Mouse (Mus musculus) embryonic facial prominence, embryonic 13.5 days (tissue): ENCODE measurements around the gene Nr1h4. TPM values are rescaled to one million over a fixed set of nuclear protein-coding genes. Genes with fewer than 3 reads are reported as not detected.

ENCODE experiments used
- ATAC-seq: fragments of 200-750 bp; cut with Nextera tagmentation; 2 replicates; pipeline ENCODE4 v1.8.0; 2017; ENCODE audit warnings: low read depth; ENCODE audit not compliant: insufficient number of reproducible peaks, insufficient read depth, low FRiP score, low TSS enrichment
- H3K27ac ChIP-seq: fragments of 300-500 bp; sonication (generic); 2 replicates; pipeline ENCODE4 v1.5.1; 2015; ENCODE audit warnings: moderate library complexity, mild to moderate bottlenecking, inconsistent platforms
- H3K27me3 ChIP-seq: fragments of 300-500 bp; sonication (generic); 2 replicates; pipeline ENCODE4 v1.6.1; 2015; ENCODE audit warnings: mild to moderate bottlenecking, inconsistent platforms
- H3K36me3 ChIP-seq: fragments of 300-500 bp; sonication (generic); 2 replicates; pipeline ENCODE4 v1.6.1; 2015; ENCODE audit warnings: mild to moderate bottlenecking, inconsistent platforms
- H3K4me1 ChIP-seq: fragments of 300-500 bp; sonication (generic); 2 replicates; pipeline ENCODE4 v1.6.1; 2015; ENCODE audit warnings: inconsistent platforms
- H3K4me2 ChIP-seq: fragments of 300-500 bp; sonication (generic); 2 replicates; pipeline ENCODE4 v1.6.1; 2015; ENCODE audit warnings: moderate library complexity, mild to moderate bottlenecking, inconsistent platforms
- H3K4me3 ChIP-seq: fragments of 300-500 bp; sonication (generic); 2 replicates; pipeline ENCODE4 v1.5.1; 2015; ENCODE audit warnings: mild to moderate bottlenecking, inconsistent platforms
- H3K9ac ChIP-seq: fragments of 300-500 bp; sonication (generic); 2 replicates; pipeline ENCODE4 v1.6.1; 2015; ENCODE audit warnings: mild to moderate bottlenecking, inconsistent platforms
- H3K9me3 ChIP-seq: fragments of 300-500 bp; sonication (generic); 2 replicates; pipeline ENCODE4 v1.6.1; 2016; ENCODE audit warnings: inconsistent platforms
- WGBS: fragments of 180-500 bp; shearing (Covaris S2); methylation state at CpG from one replicate; pipeline ENCODE4 v1.1.7; 2015; ENCODE audit warnings: mixed read lengths; 5-methylcytosine and 5-hydroxymethylcytosine counted together
- polyA plus RNA-seq: library from polyadenylated mRNA; unstranded; fragments of >200 nt; fragmentation: Nextera tagmentation; extraction: Ambion mirVana; gene quantifications from 2 replicates; pipeline ENCODE4 v1.2.1, GENCODE M21; 2015

The Nr1h4 gene
- polyA plus RNA-seq, 1 experiment from 2014 or later = not detected

- Histone ChIP-seq H3K4me1 (no peaks in the 10 kb centered on the region), H3K4me2 (no peak overlapping the region), H3K9ac (no peak overlapping the region), H3K9me3 (no peaks in the 10 kb centered on the region), H3K27me3 (no peaks in the 10 kb centered on the region), H3K4me3 (no peak overlapping the region), H3K27ac (no peak overlapping the region), H3K36me3 (no peaks in the 10 kb centered on the region)
- 81% methylated on average over 7 of the region's 7 CpGs for WGBS
- no peak for ATAC-seq
Observed at GRCm38 (mm10) chr10:89495537-89495936, 37.8 kb downstream of the Nr1h4 start.

- Histone ChIP-seq H3K27me3 (no peaks in the 10 kb centered on the region), H3K9me3 (no peaks in the 10 kb centered on the region), H3K36me3 (no peaks in the 10 kb centered on the region), H3K4me1 (no peaks in the 10 kb centered on the region), H3K27ac (no peak overlapping the region), H3K4me2 (no peak overlapping the region), H3K4me3 (no peak overlapping the region), H3K9ac (no peak overlapping the region)
- ATAC-seq = no peak
- 35% methylated on average over 3 of the region's 3 CpGs for WGBS
Observed at GRCm38 (mm10) chr10:89491321-89491720, 42.1 kb downstream of the Nr1h4 start.

DNA sequence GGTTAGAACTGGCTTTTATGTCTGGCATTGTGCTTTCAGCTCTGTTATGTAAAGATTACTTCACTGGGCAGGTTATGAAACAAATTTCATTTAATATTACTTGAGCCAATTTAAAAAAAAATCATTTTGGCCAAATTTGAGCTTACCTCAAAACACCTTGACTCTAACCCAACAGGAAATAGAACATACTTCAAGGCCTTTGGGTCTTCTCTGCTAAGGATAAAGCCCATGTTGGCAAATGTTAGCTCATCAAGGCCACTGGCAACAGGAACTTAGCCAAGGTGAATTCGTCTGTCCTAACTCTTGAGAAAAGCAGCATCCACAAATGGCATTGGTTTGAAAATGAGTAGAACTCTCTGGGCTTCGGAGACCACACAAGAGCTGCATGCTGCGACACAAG is 43.1 kb downstream of the Nr1h4 start:
- no peak for ATAC-seq
- Histone ChIP-seq H3K4me2 (no peak overlapping the region), H3K4me3 (no peak overlapping the region), H3K9me3 (no peaks in the 10 kb centered on the region), H3K27ac (no peak overlapping the region), H3K9ac (no peak overlapping the region), H3K4me1 (no peaks in the 10 kb centered on the region), H3K36me3 (no peaks in the 10 kb centered on the region), H3K27me3 (no peaks in the 10 kb centered on the region)
- 88% methylated on average over 3 of the region's 3 CpGs for WGBS

DNA sequence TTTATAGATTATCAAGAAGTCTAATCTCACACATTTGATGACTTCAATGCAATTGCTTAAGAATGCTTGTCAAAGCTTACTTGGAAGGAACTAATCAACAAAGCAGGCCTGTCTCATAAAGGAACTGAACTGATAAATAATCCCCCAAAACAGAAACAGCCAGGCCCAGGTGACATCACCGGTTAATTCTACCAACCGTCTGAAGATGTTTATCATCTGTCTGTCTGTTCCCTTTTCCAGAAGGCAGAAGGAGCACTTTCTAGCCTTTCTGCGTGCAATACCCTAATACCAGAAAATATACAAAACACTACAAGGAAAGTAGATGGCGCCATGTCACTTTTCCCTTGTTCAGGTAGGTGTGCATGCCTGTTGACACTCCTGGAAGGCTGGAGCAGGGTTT is 43.9 kb downstream of the Nr1h4 start:
- no peak overlapping the region for H3K27ac ChIP-seq
- H3K4me2 ChIP-seq = no peak overlapping the region
- no peaks in the 10 kb centered on the region for H3K9me3 ChIP-seq
- no peak overlapping the region for H3K9ac ChIP-seq
- no peaks in the 10 kb centered on the region for H3K27me3 ChIP-seq
- H3K36me3 ChIP-seq = no peaks in the 10 kb centered on the region
- H3K4me1 ChIP-seq = no peaks in the 10 kb centered on the region
- WGBS = 85% methylated on average over 4 of the region's 4 CpGs
- no peak for ATAC-seq
- no peak overlapping the region for H3K4me3 ChIP-seq

DNA sequence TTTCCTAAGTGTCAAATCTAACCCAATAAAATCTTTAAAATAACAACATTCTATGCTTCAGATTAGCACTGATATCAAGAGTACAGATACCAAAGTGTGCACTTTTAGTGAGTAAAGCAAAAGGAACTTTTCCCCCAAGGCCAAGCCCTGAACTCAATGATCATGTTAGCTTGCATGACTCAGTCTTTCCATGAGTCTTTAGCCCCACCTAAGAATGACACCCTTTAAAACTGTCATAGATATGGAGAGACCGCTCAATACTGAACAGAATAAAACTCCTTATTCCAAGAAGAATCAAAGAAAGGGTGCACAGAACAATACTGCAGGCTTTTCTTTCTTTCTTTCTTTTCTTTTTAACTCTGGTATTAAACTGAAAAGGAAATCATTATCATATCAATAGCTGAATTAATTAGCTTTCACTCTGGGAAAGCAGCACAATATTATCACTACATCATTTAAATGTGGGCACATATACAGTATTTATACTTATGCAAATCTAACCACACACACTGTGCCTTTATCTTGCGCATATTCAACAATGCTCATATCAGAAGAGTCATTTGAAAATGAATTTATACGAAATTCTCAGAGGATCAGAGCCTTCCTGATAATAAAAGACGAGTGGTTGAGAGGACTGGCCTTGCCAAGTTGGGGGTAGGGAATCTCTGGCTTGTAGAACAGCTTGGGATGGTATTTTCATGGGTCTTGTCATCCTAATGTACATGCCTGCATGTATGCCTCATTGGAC is 46.2 kb downstream of the Nr1h4 start:
- ATAC-seq = no peak
- Histone ChIP-seq H3K9me3 (no peaks in the 10 kb centered on the region), H3K36me3 (no peaks in the 10 kb centered on the region), H3K4me3 (no peak overlapping the region), H3K27ac (no peak overlapping the region), H3K9ac (no peak overlapping the region), H3K4me1 (no peaks in the 10 kb centered on the region), H3K27me3 (no peaks in the 10 kb centered on the region), H3K4me2 (no peak overlapping the region)
- 63% methylated on average over 4 of the region's 4 CpGs for WGBS

DNA sequence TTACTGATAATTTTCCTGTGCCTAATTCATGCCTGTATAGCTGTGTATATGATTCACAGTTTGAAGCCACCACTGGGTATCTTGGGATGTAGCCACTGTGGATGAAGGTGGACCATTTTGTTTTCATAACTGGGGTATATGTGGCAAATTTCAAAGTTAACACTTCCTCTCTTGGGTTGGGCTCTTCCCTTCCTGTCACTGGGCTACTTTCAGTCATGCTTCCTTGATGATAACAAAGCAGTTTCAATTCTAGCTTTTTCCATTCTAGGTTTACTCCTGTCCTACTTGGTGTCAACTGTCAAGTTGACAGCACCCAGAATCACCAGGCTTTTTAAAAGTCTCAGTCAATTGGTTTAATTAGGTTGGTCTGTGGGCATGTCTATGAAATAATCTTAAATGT is 48.5 kb downstream of the Nr1h4 start:
- no peaks in the 10 kb centered on the region for H3K9me3 ChIP-seq
- no peak overlapping the region for H3K4me3 ChIP-seq
- H3K36me3 ChIP-seq = no peaks in the 10 kb centered on the region
- no peak overlapping the region for H3K4me2 ChIP-seq
- no peaks in the 10 kb centered on the region for H3K27me3 ChIP-seq
- no peak for ATAC-seq
- H3K27ac ChIP-seq = no peak overlapping the region
- H3K9ac ChIP-seq = no peak overlapping the region
- no peaks in the 10 kb centered on the region for H3K4me1 ChIP-seq

GRCm38 (mm10) chr10:89483812-89484602 is 49.4 kb downstream of the Nr1h4 start:
- Histone ChIP-seq H3K9ac (no peak overlapping the region), H3K4me2 (no peak overlapping the region), H3K9me3 (no peaks in the 10 kb centered on the region), H3K36me3 (no peaks in the 10 kb centered on the region), H3K4me1 (no peaks in the 10 kb centered on the region), H3K27me3 (no peaks in the 10 kb centered on the region), H3K27ac (no peak overlapping the region), H3K4me3 (no peak overlapping the region)
- ATAC-seq = no peak
- 85% methylated on average over 18 of the region's 18 CpGs for WGBS

DNA sequence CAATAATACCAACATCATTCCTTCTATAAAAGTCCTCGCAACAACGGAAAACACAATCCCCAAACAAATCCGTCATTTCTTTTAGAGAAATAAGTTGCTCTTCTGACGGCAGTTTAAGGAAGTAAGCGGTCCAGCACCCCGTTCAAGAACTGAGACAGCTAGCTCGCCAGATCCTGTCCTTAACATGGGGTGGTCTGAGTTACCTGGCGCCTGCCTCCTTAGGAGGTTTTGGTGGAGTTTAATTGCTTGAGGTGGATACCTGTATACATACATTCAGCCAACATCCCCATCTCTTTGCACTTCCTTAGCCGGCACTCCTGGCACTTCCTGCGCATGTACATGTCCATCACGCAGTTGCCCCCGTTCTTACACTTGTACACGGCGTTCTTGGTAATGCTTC is 50.3 kb downstream of the Nr1h4 start:
- no peak overlapping the region for H3K4me3 ChIP-seq

GRCm38 (mm10) chr10:89482142-89482681 is 51.2 kb downstream of the Nr1h4 start:
- Histone ChIP-seq H3K36me3 (no peaks in the 10 kb centered on the region), H3K9ac (no peak overlapping the region), H3K27ac (no peak overlapping the region), H3K4me1 (no peaks in the 10 kb centered on the region), H3K4me2 (no peak overlapping the region), H3K9me3 (no peaks in the 10 kb centered on the region), H3K27me3 (no peaks in the 10 kb centered on the region), H3K4me3 (no peak overlapping the region)
- WGBS = 59% methylated on average over 10 of the region's 10 CpGs
- ATAC-seq = no peak

More for the DNA sequence above, 50.3 kb downstream of the Nr1h4 start:
- Histone ChIP-seq H3K4me1 (no peaks in the 10 kb centered on the region), H3K9me3 (no peaks in the 10 kb centered on the region), H3K36me3 (no peaks in the 10 kb centered on the region), H3K27me3 (no peaks in the 10 kb centered on the region), H3K27ac (no peak overlapping the region), H3K9ac (no peak overlapping the region), H3K4me2 (no peak overlapping the region)
- no peak for ATAC-seq
- 85% methylated on average over 14 of the region's 14 CpGs for WGBS

GRCm38 (mm10) chr10:89481638-89482037 is 51.7 kb downstream of the Nr1h4 start:
- Histone ChIP-seq H3K4me1 (no peaks in the 10 kb centered on the region), H3K27me3 (no peaks in the 10 kb centered on the region), H3K4me3 (no peak overlapping the region), H3K4me2 (no peak overlapping the region), H3K27ac (no peak overlapping the region), H3K36me3 (no peaks in the 10 kb centered on the region), H3K9me3 (no peaks in the 10 kb centered on the region), H3K9ac (no peak overlapping the region)
- 41% methylated on average over 7 of the region's 7 CpGs for WGBS
- no peak for ATAC-seq

GRCm38 (mm10) chr10:89478766-89479165 is 54.6 kb downstream of the Nr1h4 start:
- H3K4me2 ChIP-seq = no peak overlapping the region
- H3K27ac ChIP-seq = no peak overlapping the region
- H3K36me3 ChIP-seq = no peaks in the 10 kb centered on the region
- no peak overlapping the region for H3K9ac ChIP-seq
- no peak for ATAC-seq
- 81% methylated on average over 8 of the region's 8 CpGs for WGBS
- no peaks in the 10 kb centered on the region for H3K27me3 ChIP-seq
- no peak overlapping the region for H3K4me3 ChIP-seq
- no peaks in the 10 kb centered on the region for H3K4me1 ChIP-seq
- no peaks in the 10 kb centered on the region for H3K9me3 ChIP-seq
